Mouse (Mus musculus): Measurements from ENCODE around the gene Tor4a. TPM values are rescaled to one million over a fixed set of nuclear protein-coding genes. Genes with fewer than 3 reads are reported as not detected.

Tor4a gene
- polyA plus RNA-seq, 1 experiment from 2014 or later = 1.3 TPM

DNA sequence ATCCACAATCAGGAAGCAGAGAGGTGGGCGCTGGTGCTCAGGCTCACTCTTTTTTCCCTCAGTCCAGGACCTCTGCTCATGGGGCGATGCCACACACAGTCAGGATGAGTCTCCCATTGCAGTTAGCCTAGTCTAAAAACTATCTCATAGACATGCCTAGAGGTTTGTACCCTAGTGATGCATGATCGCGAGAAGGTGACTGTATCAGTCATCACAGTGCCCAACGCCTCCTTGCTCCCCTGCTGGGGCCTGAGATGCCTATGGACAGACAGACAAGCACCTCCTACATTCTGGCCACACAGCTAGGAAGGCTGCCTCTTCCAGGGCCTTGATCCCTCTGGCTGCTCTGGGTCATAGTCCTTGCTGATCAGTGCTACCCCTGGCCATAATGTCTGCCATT, 49.3 kb downstream of the Tor4a start:
- Histone ChIP-seq H3K27me3 (ENCODE audit: poor library complexity, severe bottlenecking) (no peaks in the 10 kb centered on the region), H3K4me3 (no peak overlapping the region), H3K4me1 (0 out of 2 replicates have a peak, but pooled peaks cover 6% of the 10 kb centered on the region), H3K27ac (no peak overlapping the region), H3K36me3 (replicated peaks) (no peaks in the 10 kb centered on the region), H3K9me3 (no peaks in the 10 kb centered on the region)
- no peak for DNase-seq (ENCODE audit: extremely low spot score, low spot score)
- WGBS = 89% methylated on average over 5 of the region's 5 CpGs

DNA sequence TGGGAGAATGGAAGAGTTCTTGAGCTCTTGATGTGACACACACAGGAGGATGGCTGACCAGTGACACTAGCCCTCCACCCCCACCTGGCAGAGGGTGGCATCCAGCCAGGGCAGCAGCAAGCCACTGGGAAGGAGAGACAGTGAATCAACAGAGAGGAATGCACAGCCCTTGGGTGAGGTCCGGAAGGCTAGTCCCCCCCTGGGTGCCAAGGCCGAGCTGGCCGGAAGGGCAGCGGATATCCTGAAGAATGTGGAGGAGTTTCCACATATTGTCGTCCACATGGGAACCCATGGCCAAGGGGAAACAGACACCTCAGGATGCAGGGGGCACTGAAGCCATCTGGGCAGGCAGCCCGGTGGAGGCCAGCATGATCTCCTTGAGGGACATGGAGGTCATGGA, 51.3 kb downstream of the Tor4a start:
- 0 out of 2 replicates have a peak, but pooled peaks cover 10% of the 10 kb centered on the region for H3K4me1 ChIP-seq
- H3K36me3 ChIP-seq (replicated peaks) = no peaks in the 10 kb centered on the region; the same call in 1 of the 2 replicates
- H3K27me3 ChIP-seq (ENCODE audit: poor library complexity, severe bottlenecking) = no peaks in the 10 kb centered on the region
- peak overlapping the region; percentile 12; the same call in 1 of the 2 replicates for H3K27ac ChIP-seq
- DNase-seq (ENCODE audit: extremely low spot score, low spot score) = no peak
- peaks cover 4% of the 10 kb centered on the region; the same call in 1 of the 2 replicates for H3K9me3 ChIP-seq
- no peak overlapping the region for H3K4me3 ChIP-seq
- WGBS = 83% methylated on average over 6 of the region's 6 CpGs

Other genes with a start within 250 kb of the Tor4a start
- gene Zmynd19, start 247.1 kb downstream of the Tor4a start, polyA plus RNA-seq (2016; fragmentation: Nextera tagmentation; extraction: Ambion mirVana) = 23.7 and 24.2 TPM in 2 replicates
- gene Dph7, start 234.5 kb downstream of the Tor4a start, polyA plus RNA-seq (2016; fragmentation: Nextera tagmentation; extraction: Ambion mirVana) = 35.1 and 35.2 TPM in 2 replicates
- gene Mrpl41, start 221.8 kb downstream of the Tor4a start, polyA plus RNA-seq (2016; fragmentation: Nextera tagmentation; extraction: Ambion mirVana) = 121 and 124 TPM in 2 replicates
- gene Pnpla7, start 220.9 kb downstream of the Tor4a start, polyA plus RNA-seq (2016; fragmentation: Nextera tagmentation; extraction: Ambion mirVana) = 4.5 and 5.3 TPM in 2 replicates
- 62.7 and 64.7 TPM in 2 replicates for gene Nsmf, start 142.5 kb downstream of the Tor4a start, polyA plus RNA-seq (2016; fragmentation: Nextera tagmentation; extraction: Ambion mirVana)
- gene Entpd8, start 116.6 kb downstream of the Tor4a start, polyA plus RNA-seq (2016; fragmentation: Nextera tagmentation; extraction: Ambion mirVana) = not detected in 2 replicates
- gene Noxa1, start 101.7 kb downstream of the Tor4a start, polyA plus RNA-seq (2016; fragmentation: Nextera tagmentation; extraction: Ambion mirVana) = 0.26 and 0.29 TPM in 2 replicates
- gene Nrarp, start 16.1 kb downstream of the Tor4a start, polyA plus RNA-seq (2016; fragmentation: Nextera tagmentation; extraction: Ambion mirVana) = 37.4 and 40.7 TPM in 2 replicates
- gene Nelfb, start 14.6 kb upstream of the Tor4a start, polyA plus RNA-seq (2016; fragmentation: Nextera tagmentation; extraction: Ambion mirVana) = 128 and 130 TPM in 2 replicates
- gene Stpg3, start 17.8 kb upstream of the Tor4a start, polyA plus RNA-seq (2016; fragmentation: Nextera tagmentation; extraction: Ambion mirVana) = not detected in 2 replicates
- gene Fam166a, start 21.9 kb upstream of the Tor4a start, polyA plus RNA-seq (2016; fragmentation: Nextera tagmentation; extraction: Ambion mirVana) = 0.67 and 0.80 TPM in 2 replicates
- gene Tubb4b, start 27.8 kb upstream of the Tor4a start, polyA plus RNA-seq (2016; fragmentation: Nextera tagmentation; extraction: Ambion mirVana) = 736 and 780 TPM in 2 replicates
- gene Slc34a3, start 37.5 kb upstream of the Tor4a start, polyA plus RNA-seq (2016; fragmentation: Nextera tagmentation; extraction: Ambion mirVana) = not detected in 2 replicates
- not detected in 2 replicates for gene Rnf224, start 39.9 kb upstream of the Tor4a start, polyA plus RNA-seq (2016; fragmentation: Nextera tagmentation; extraction: Ambion mirVana)
- 23.3 and 26.5 TPM in 2 replicates for gene Rnf208, start 45.4 kb upstream of the Tor4a start, polyA plus RNA-seq (2016; fragmentation: Nextera tagmentation; extraction: Ambion mirVana)
- 0.18 and 0.22 TPM in 2 replicates for gene Cysrt1, start 45.6 kb upstream of the Tor4a start, polyA plus RNA-seq (2016; fragmentation: Nextera tagmentation; extraction: Ambion mirVana)
- gene AL732309.1, start 50.0 kb upstream of the Tor4a start, polyA plus RNA-seq (2016; fragmentation: Nextera tagmentation; extraction: Ambion mirVana) = 6.9 and 7.0 TPM in 2 replicates
- gene Tmem203, start 58.6 kb upstream of the Tor4a start, polyA plus RNA-seq (2016; fragmentation: Nextera tagmentation; extraction: Ambion mirVana) = 15.9 and 17.9 TPM in 2 replicates
- gene Tprn, start 65.7 kb upstream of the Tor4a start, polyA plus RNA-seq (2016; fragmentation: Nextera tagmentation; extraction: Ambion mirVana) = 6.5 and 8.3 TPM in 2 replicates
- gene Ssna1, start 75.6 kb upstream of the Tor4a start, polyA plus RNA-seq (2016; fragmentation: Nextera tagmentation; extraction: Ambion mirVana) = 231 and 247 TPM in 2 replicates
- 136 and 142 TPM in 2 replicates for gene Anapc2, start 75.6 kb upstream of the Tor4a start, polyA plus RNA-seq (2016; fragmentation: Nextera tagmentation; extraction: Ambion mirVana)
- gene Tmem210, start 91.3 kb upstream of the Tor4a start, polyA plus RNA-seq (2016; fragmentation: Nextera tagmentation; extraction: Ambion mirVana) = not detected in 2 replicates
- not detected in 2 replicates for gene Lrrc26, start 93.0 kb upstream of the Tor4a start, polyA plus RNA-seq (2016; fragmentation: Nextera tagmentation; extraction: Ambion mirVana)
- 0.87 and 1.3 TPM in 2 replicates for gene Grin1, start 122.3 kb upstream of the Tor4a start, polyA plus RNA-seq (2016; fragmentation: Nextera tagmentation; extraction: Ambion mirVana)
- 53.5 and 58.9 TPM in 2 replicates for gene Man1b1, start 135.5 kb upstream of the Tor4a start, polyA plus RNA-seq (2016; fragmentation: Nextera tagmentation; extraction: Ambion mirVana)
- gene Dpp7, start 159.5 kb upstream of the Tor4a start, polyA plus RNA-seq (2016; fragmentation: Nextera tagmentation; extraction: Ambion mirVana) = 17.6 and 21.8 TPM in 2 replicates
- gene Uap1l1, start 168.8 kb upstream of the Tor4a start, polyA plus RNA-seq (2016; fragmentation: Nextera tagmentation; extraction: Ambion mirVana) = 7.3 and 7.9 TPM in 2 replicates
- gene Sapcd2, start 175.4 kb upstream of the Tor4a start, polyA plus RNA-seq (2016; fragmentation: Nextera tagmentation; extraction: Ambion mirVana) = 93.7 and 96.1 TPM in 2 replicates
- gene Entpd2, start 199.0 kb upstream of the Tor4a start, polyA plus RNA-seq (2016; fragmentation: Nextera tagmentation; extraction: Ambion mirVana) = 0.11 TPM in 1 of 2 replicates, not detected in the other
- gene Npdc1, start 202.5 kb upstream of the Tor4a start, polyA plus RNA-seq (2016; fragmentation: Nextera tagmentation; extraction: Ambion mirVana) = 53.4 and 62.2 TPM in 2 replicates
- not detected in 2 replicates for gene Fut7, start 226.4 kb upstream of the Tor4a start, polyA plus RNA-seq (2016; fragmentation: Nextera tagmentation; extraction: Ambion mirVana)
- 8.8 and 9.0 TPM in 2 replicates for gene Abca2, start 231.8 kb upstream of the Tor4a start, polyA plus RNA-seq (2016; fragmentation: Nextera tagmentation; extraction: Ambion mirVana)